Mouse (Mus musculus) heart, adult 2 months (tissue): ENCODE measurements around the gene Wwc1. TPM values are rescaled to one million over a fixed set of nuclear protein-coding genes. Genes with fewer than 3 reads are reported as not detected.

ENCODE experiments used
- DNase-seq, 2 experiments: peaks; one replicate each; pipeline ENCODE4 v3.0.0; 2021
- H3K27ac ChIP-seq: fragments of 200-600 bp; 2 replicates; pipeline ENCODE4 v1.8.1; 2022
- H3K27me3 ChIP-seq: fragments of 200-500 bp; 2 replicates; pipeline ENCODE4 v1.6.1; 2012; ENCODE audit warnings: mild to moderate bottlenecking, low read length, inconsistent platforms, mixed read lengths; ENCODE audit not compliant: control insufficient read depth, insufficient read depth
- H3K36me3 ChIP-seq: fragments of 200-500 bp; 2 replicates; pipeline ENCODE4 v1.6.1; 2012; ENCODE audit warnings: low read length, inconsistent platforms; ENCODE audit not compliant: control insufficient read depth, insufficient read depth
- H3K4me1 ChIP-seq: fragments of 200-500 bp; 2 replicates; pipeline ENCODE4 v1.6.1; 2011; ENCODE audit warnings: low read length; ENCODE audit not compliant: control insufficient read depth, insufficient read depth
- H3K4me3 ChIP-seq: fragments of 200-600 bp; 2 replicates; pipeline ENCODE4 v1.8.1; 2022
- H3K79me2 ChIP-seq: fragments of 200-500 bp; replicated peaks from 2 replicates; pipeline ENCODE4 v1.6.1; 2012; ENCODE audit warnings: mild to moderate bottlenecking, inconsistent platforms, low read length, moderate library complexity, mixed read lengths; ENCODE audit not compliant: control insufficient read depth, insufficient read depth
- H3K9ac ChIP-seq: fragments of 200-500 bp; 2 replicates; pipeline ENCODE4 v1.6.1; 2012; ENCODE audit warnings: low read depth, mild to moderate bottlenecking, control low read depth, inconsistent platforms, low read length, mixed read lengths
- CTCF ChIP-seq: fragments of 200-600 bp; IDR thresholded peaks from 2 replicates; pipeline ENCODE4 v1.8.1; 2022; ENCODE audit warnings: antibody characterized with exemption, mild to moderate bottlenecking, moderate library complexity
- EP300 ChIP-seq: fragments of 200-500 bp; IDR thresholded peaks from 2 replicates; pipeline ENCODE4 v1.6.1; 2011; ENCODE audit warnings: low read depth, low read length, control low read depth; ENCODE audit not compliant: insufficient read depth
- POLR2A ChIP-seq: fragments of 200-500 bp; IDR thresholded peaks from 2 replicates; pipeline ENCODE4 v1.6.1; 2011; ENCODE audit warnings: mild to moderate bottlenecking, low read depth, low read length, control low read depth; ENCODE audit not compliant: insufficient read depth
- WGBS: fragments of 180-500 bp; shearing (Covaris S2); methylation state at CpG from one replicate; pipeline ENCODE4 v1.1.7; 2018; 5-methylcytosine and 5-hydroxymethylcytosine counted together
- intact Hi-C: fragments of 180-260 bp; cut with DNase I; formaldehyde crosslinking; loops from one replicate; pipeline ENCODE4 v1.15.1; 2025
- polyA plus RNA-seq: library from polyadenylated mRNA; depleted of rRNA; stranded (reverse); fragments of >200 nt; gene quantifications from 2 replicates; pipeline ENCODE4 v1.2.3, GENCODE M21; 2012
- total RNA-seq, 2 experiments: library from RNA; stranded (reverse); gene quantifications; 2 replicates each; pipeline ENCODE4 v1.2.3; 2021

The Wwc1 gene
- total and polyA plus RNA-seq, 3 experiments = 0.84 to 2.1 (median 1.1) TPM

DNA sequence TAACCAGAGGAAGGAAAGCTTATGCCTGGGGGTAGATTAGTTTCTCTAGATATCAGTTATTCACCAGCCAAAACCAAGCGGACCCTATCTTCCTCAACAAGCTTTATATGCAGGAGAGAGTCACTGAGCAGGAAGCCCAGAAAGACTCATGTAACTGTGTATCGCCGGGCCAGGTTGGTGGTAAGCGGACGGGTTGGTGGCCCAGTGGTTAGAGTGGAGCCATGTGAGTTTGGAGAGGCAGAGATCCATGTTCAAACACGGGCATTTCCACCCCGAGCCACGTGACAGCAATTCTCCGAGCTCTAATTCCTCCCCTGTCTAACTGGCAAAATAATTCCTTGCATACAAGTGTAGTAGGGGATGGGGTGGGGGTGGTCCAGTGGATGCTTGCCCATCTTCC, 32.4 kb downstream of the Wwc1 start:
- H3K27ac ChIP-seq = no peak overlapping the region
- WGBS = 73% methylated on average over 9 of the region's 9 CpGs
- TF ChIP-seq POLR2A (no peak), CTCF (no peak), EP300 (no peak)

DNA sequence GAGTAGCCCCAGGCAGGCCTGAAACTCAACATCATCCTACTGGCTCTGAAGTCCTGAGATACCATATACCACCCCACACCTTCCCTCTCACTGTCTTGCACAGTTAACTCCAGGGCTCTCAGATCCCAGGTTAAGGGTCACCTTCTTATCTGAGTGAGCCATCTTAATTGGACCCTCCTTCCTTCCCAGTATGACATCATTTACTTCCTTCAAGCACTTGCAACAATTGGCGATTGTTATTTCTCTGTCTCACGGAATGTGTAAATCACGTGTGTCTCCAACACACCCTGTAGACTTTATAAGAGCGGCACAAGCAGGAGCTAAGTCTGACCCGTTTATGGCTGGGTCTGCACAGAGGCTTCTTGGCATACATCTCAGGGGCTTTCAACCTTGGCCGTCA, 35.1 kb downstream of the Wwc1 start:
- DNase-seq = no peak
- Histone ChIP-seq H3K4me3 (no peak overlapping the region), H3K27ac (no peak overlapping the region), H3K27me3 (no peaks in the 10 kb centered on the region), H3K4me1 (no peaks in the 10 kb centered on the region), H3K36me3 (no peaks in the 10 kb centered on the region), H3K79me2 (no peaks in the 10 kb centered on the region), H3K9ac (no peak overlapping the region)
- intact Hi-C loops = no loop called here
- TF ChIP-seq CTCF (no peak), POLR2A (no peak), EP300 (no peak)
- 44% methylated on average over 6 of the region's 6 CpGs for WGBS

More for the DNA sequence above, 32.4 kb downstream of the Wwc1 start:
- no peak for DNase-seq
- Histone ChIP-seq H3K4me3 (no peak overlapping the region), H3K9ac (no peak overlapping the region), H3K36me3 (no peaks in the 10 kb centered on the region), H3K4me1 (no peaks in the 10 kb centered on the region), H3K79me2 (no peaks in the 10 kb centered on the region), H3K27me3 (no peaks in the 10 kb centered on the region)
- intact Hi-C loops = no loop called here

- no peak for TF ChIP-seq EP300
- TF ChIP-seq POLR2A = no peak
- no peak for TF ChIP-seq CTCF
- no peak for DNase-seq
- no peaks in the 10 kb centered on the region for H3K4me1 ChIP-seq
- no peak overlapping the region for H3K9ac ChIP-seq
- H3K36me3 ChIP-seq = no peaks in the 10 kb centered on the region
- 49% methylated on average over 3 of the region's 3 CpGs for WGBS
- H3K27me3 ChIP-seq = no peaks in the 10 kb centered on the region
- no peaks in the 10 kb centered on the region for H3K79me2 ChIP-seq
- no peak overlapping the region for H3K27ac ChIP-seq
- intact Hi-C loops = no loop called here
- H3K4me3 ChIP-seq = no peak overlapping the region
These were observed 38.7 kb downstream of the Wwc1 start for GRCm38 (mm10) chr11:35941641-35942040.

- 71% methylated on average over 5 of the region's 5 CpGs for WGBS
- Histone ChIP-seq H3K36me3 (no peaks in the 10 kb centered on the region), H3K27me3 (no peaks in the 10 kb centered on the region), H3K4me1 (no peaks in the 10 kb centered on the region), H3K79me2 (no peaks in the 10 kb centered on the region), H3K27ac (no peak overlapping the region), H3K9ac (no peak overlapping the region), H3K4me3 (no peak overlapping the region)
- no peak for TF ChIP-seq CTCF
- TF ChIP-seq EP300 = no peak
- TF ChIP-seq POLR2A = no peak
- intact Hi-C loops = no loop called here
- no peak for DNase-seq
These were observed 39.3 kb downstream of the Wwc1 start for GRCm38 (mm10) chr11:35941064-35941463.

- Histone ChIP-seq H3K4me1 (no peaks in the 10 kb centered on the region), H3K4me3 (no peak overlapping the region), H3K36me3 (no peaks in the 10 kb centered on the region), H3K27me3 (no peaks in the 10 kb centered on the region), H3K27ac (no peak overlapping the region), H3K9ac (no peak overlapping the region), H3K79me2 (no peaks in the 10 kb centered on the region)
- intact Hi-C loops = no loop called here
- no peak for TF ChIP-seq CTCF
- TF ChIP-seq POLR2A = no peak
- TF ChIP-seq EP300 = no peak
- DNase-seq = no peak
- whole genome bisulfite sequencing = 80% methylated on average over 6 of the region's 6 CpGs
These were observed 41.4 kb downstream of the Wwc1 start for GRCm38 (mm10) chr11:35938790-35939385.

DNA sequence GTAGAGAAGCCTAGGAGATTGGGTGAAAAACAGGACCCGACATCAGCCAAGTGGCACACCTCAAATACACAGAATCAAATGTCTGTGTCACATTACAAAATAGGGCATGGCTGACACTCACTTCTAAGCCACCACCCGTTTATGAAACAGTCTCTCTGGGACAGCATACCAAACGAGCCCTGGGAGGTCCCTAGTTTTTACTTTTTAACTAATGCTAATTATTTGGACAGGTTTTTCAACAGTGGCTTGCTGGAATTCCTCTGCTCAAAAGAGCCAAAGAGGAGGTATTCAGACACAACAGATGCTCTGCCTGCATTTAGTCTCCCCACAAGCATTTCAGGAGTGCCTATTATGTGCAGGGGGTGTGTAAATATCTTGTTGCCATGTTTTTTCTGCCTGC, 44.7 kb downstream of the Wwc1 start:
- Histone ChIP-seq H3K27me3 (no peaks in the 10 kb centered on the region), H3K4me1 (no peaks in the 10 kb centered on the region), H3K36me3 (no peaks in the 10 kb centered on the region), H3K79me2 (no peaks in the 10 kb centered on the region), H3K9ac (no peak overlapping the region), H3K27ac (no peak overlapping the region), H3K4me3 (no peak overlapping the region)
- intact Hi-C loops = no loop called here
- TF ChIP-seq POLR2A = no peak
- TF ChIP-seq EP300 = no peak
- no peak for TF ChIP-seq CTCF
- 62% methylated on average over 3 of the region's 3 CpGs for WGBS
- DNase-seq = no peak
